10 mouse cellular contexts compared by ENCODE assay signal in genomic region chr5:30849891-30850555, GRCm38 (mm10). TPM values are rescaled to one million over a fixed set of nuclear protein-coding genes. Genes with fewer than 3 reads are reported as not detected.
DNase-seq lines count a peak whose midpoint lies in the region; ATAC-seq lines count a peak whose summit lies in the region.
"Had no signal": no experiment of that assay in that cellular context is flagged by ENCODE, and none has a peak within 500 bp of the region (broad histone marks: within the 10 kb centered on the region; RNA-seq: fewer than 3 reads in every experiment).

No protein-coding gene starts in this region.

- peaks cover 11% of the 10 kb centered on the region; the same call in 1 of the 2 replicates for H3K4me1 ChIP-seq in megakaryocyte, embryonic 14.5 days
- peaks cover 16% of the 10 kb centered on the region; the same call in 1 of the 2 replicates for H3K4me1 ChIP-seq in intestine, embryonic 16.5 days (ENCODE audit: control insufficient read depth, insufficient read depth, low read length)
- H3K4me1 ChIP-seq in stomach, embryonic 15.5 days: peaks cover 4% of the 10 kb centered on the region; the same call in 1 of the 2 replicates
- H3K4me1 ChIP-seq in liver, embryonic 11.5 days (replicated peaks; ENCODE audit: control insufficient read depth, insufficient read depth, low read length): no peaks in the 10 kb centered on the region
- no peaks in the 10 kb centered on the region for H3K4me1 ChIP-seq in midbrain, embryonic 15.5 days

- no peaks in the 10 kb centered on the region for H3K9me3 ChIP-seq in megakaryocyte, embryonic 14.5 days
- H3K9me3 ChIP-seq in intestine, embryonic 16.5 days (ENCODE audit: control insufficient read depth, low read length): no peaks in the 10 kb centered on the region
- H3K9me3 ChIP-seq in stomach, embryonic 15.5 days: no peaks in the 10 kb centered on the region
- H3K9me3 ChIP-seq in liver, embryonic 11.5 days (ENCODE audit: control insufficient read depth, low read length): no peaks in the 10 kb centered on the region
- H3K9me3 ChIP-seq in midbrain, embryonic 15.5 days: no peaks in the 10 kb centered on the region

- WGBS in intestine, embryonic 16.5 days: 38% methylated on average over 6 of the region's 6 CpGs
- WGBS in stomach, embryonic 15.5 days: 47% methylated on average over 6 of the region's 6 CpGs
- WGBS in liver, embryonic 11.5 days: 53% methylated on average over 6 of the region's 6 CpGs
- 72% methylated on average over 6 of the region's 6 CpGs for WGBS in midbrain, embryonic 15.5 days

- intact Hi-C loops in gastrocnemius, postnatal 14 days (cut with DNase I; ENCODE audit: low total_unique reads): no loop called here

- peaks cover 67% of the 10 kb centered on the region for H3K27me3 ChIP-seq in megakaryocyte, embryonic 14.5 days (replicated peaks)
- no peaks in the 10 kb centered on the region for H3K27me3 ChIP-seq in intestine, embryonic 16.5 days (replicated peaks; ENCODE audit: control insufficient read depth, insufficient read depth, low read length)
- no peaks in the 10 kb centered on the region for H3K27me3 ChIP-seq in stomach, embryonic 15.5 days (replicated peaks)
- no peaks in the 10 kb centered on the region for H3K27me3 ChIP-seq in liver, embryonic 11.5 days (replicated peaks; ENCODE audit: control insufficient read depth, insufficient read depth, low read length)
- H3K27me3 ChIP-seq in midbrain, embryonic 15.5 days (replicated peaks): no peaks in the 10 kb centered on the region

- H3K4me3 ChIP-seq in megakaryocyte, embryonic 14.5 days (replicated peaks): peak overlapping the region; percentile 10
- H3K4me3 ChIP-seq in intestine, embryonic 16.5 days (ENCODE audit: low read length): no peak overlapping the region
- H3K4me3 ChIP-seq in stomach, embryonic 15.5 days (replicated peaks): no peak overlapping the region
- no peak overlapping the region for H3K4me3 ChIP-seq in liver, embryonic 11.5 days (ENCODE audit: low read depth, low read length)
- H3K4me3 ChIP-seq in midbrain, embryonic 15.5 days: no peak overlapping the region

- peak overlapping the region; percentile 32 for H3K4me2 ChIP-seq in intestine, embryonic 16.5 days (ENCODE audit: low read depth, low read length)
- no peak overlapping the region for H3K4me2 ChIP-seq in stomach, embryonic 15.5 days
- H3K4me2 ChIP-seq in liver, embryonic 11.5 days: no peak overlapping the region
- H3K4me2 ChIP-seq in midbrain, embryonic 15.5 days: no peak overlapping the region

- H3K36me3 ChIP-seq in megakaryocyte, embryonic 14.5 days (replicated peaks; ENCODE audit: low read length): no peaks in the 10 kb centered on the region
- no peaks in the 10 kb centered on the region for H3K36me3 ChIP-seq in intestine, embryonic 16.5 days (ENCODE audit: control insufficient read depth, insufficient read depth, low read length)
- H3K36me3 ChIP-seq in stomach, embryonic 15.5 days: no peaks in the 10 kb centered on the region
- H3K36me3 ChIP-seq in liver, embryonic 11.5 days (ENCODE audit: control insufficient read depth, insufficient read depth, low read length): no peaks in the 10 kb centered on the region
- H3K36me3 ChIP-seq in midbrain, embryonic 15.5 days (replicated peaks): no peaks in the 10 kb centered on the region

- peak; percentile 86 to 89 for DNase-seq in lung, adult 18-20 months
- DNase-seq in liver, embryonic 11.5 days (ENCODE audit: low spot score): no peak
- no peak for DNase-seq in gastrocnemius, postnatal 14 days
- DNase-seq: cerebellum, postnatal 14 days had no signal

- ATAC-seq in megakaryocyte, adult 5-6 weeks (ENCODE audit: poor library complexity, severe bottlenecking): no peak
- peak; percentile 96 for ATAC-seq in intestine, embryonic 16.5 days
- peak; percentile 89 for ATAC-seq in stomach, embryonic 15.5 days (ENCODE audit: insufficient read depth, low FRiP score, low read depth)
- no peak for ATAC-seq in liver, embryonic 11.5 days (replicated peaks; ENCODE audit: low FRiP score)
- ATAC-seq in midbrain, embryonic 15.5 days (replicated peaks): no peak
- ATAC-seq: forebrain, embryonic 14.5 days had no signal

- peak overlapping the region; percentile 67 for H3K27ac ChIP-seq in intestine, embryonic 16.5 days (ENCODE audit: low read length)
- H3K27ac ChIP-seq in stomach, embryonic 15.5 days: peak overlapping the region; percentile 68
- H3K27ac ChIP-seq in liver, embryonic 11.5 days (ENCODE audit: low read depth, low read length): no peak overlapping the region
- H3K27ac ChIP-seq in midbrain, embryonic 15.5 days: no peak overlapping the region

- 0 out of 2 replicates have a peak overlapping the region, but pooled peaks have one; percentile 31 for H3K9ac ChIP-seq in intestine, embryonic 16.5 days (ENCODE audit: low read depth, low read length)
- no peak overlapping the region for H3K9ac ChIP-seq in stomach, embryonic 15.5 days
- H3K9ac ChIP-seq in liver, embryonic 11.5 days (ENCODE audit: low read depth, low read length): no peak overlapping the region
- no peak overlapping the region for H3K9ac ChIP-seq in midbrain, embryonic 15.5 days

RNA-seq across cellular contexts. Expression of gene Tmem214, which starts 17.8 kb away (rescaled TPM):
- polyA plus RNA-seq in megakaryocyte, embryonic 14.5 days (2012; ENCODE audit: insufficient read depth, low replicate concordance): 11.8 and 17.0 TPM in 2 replicates
- 11.9 and 20.2 TPM in 2 replicates for total RNA-seq in megakaryocyte, adult 5-6 weeks (2015)
- total RNA-seq in megakaryocyte, adult 5-6 weeks (2017): 14.0 and 16.9 TPM in 2 replicates
- polyA plus RNA-seq in intestine, embryonic 16.5 days (2015; fragmentation: Nextera tagmentation; extraction: Ambion mirVana): 76.5 and 81.0 TPM in 2 replicates
- polyA plus RNA-seq in stomach, embryonic 15.5 days (2015; fragmentation: Nextera tagmentation; extraction: Ambion mirVana): 86.3 and 94.0 TPM in 2 replicates
- polyA plus RNA-seq in liver, embryonic 11.5 days (2014; fragmentation: Nextera tagmentation; extraction: Ambion mirVana): 66.5 and 67.2 TPM in 2 replicates
- 68.8 and 72.7 TPM in 2 replicates for polyA plus RNA-seq in midbrain, embryonic 15.5 days (2015; fragmentation: Nextera tagmentation; extraction: Ambion mirVana)
- 10 to 100 TPM; 33.5 to 37.4 TPM for total RNA-seq in gastrocnemius, postnatal 14 days (2021)

RNA-seq across cellular contexts. Expression of gene Mapre3, which starts 35.6 kb away (rescaled TPM):
- 2.1 TPM in 1 of 2 replicates, not detected in the other for polyA plus RNA-seq in megakaryocyte, embryonic 14.5 days (2012; ENCODE audit: insufficient read depth, low replicate concordance)
- total RNA-seq in megakaryocyte, adult 5-6 weeks (2015): 0.25 and 0.98 TPM in 2 replicates
- total RNA-seq in megakaryocyte, adult 5-6 weeks (2017): 0.26 and 0.41 TPM in 2 replicates
- polyA plus RNA-seq in intestine, embryonic 16.5 days (2015; fragmentation: Nextera tagmentation; extraction: Ambion mirVana): 14.0 and 15.4 TPM in 2 replicates
- polyA plus RNA-seq in stomach, embryonic 15.5 days (2015; fragmentation: Nextera tagmentation; extraction: Ambion mirVana): 19.7 and 21.3 TPM in 2 replicates
- 7.1 and 7.9 TPM in 2 replicates for polyA plus RNA-seq in liver, embryonic 11.5 days (2014; fragmentation: Nextera tagmentation; extraction: Ambion mirVana)
- 164 and 166 TPM in 2 replicates for polyA plus RNA-seq in midbrain, embryonic 15.5 days (2015; fragmentation: Nextera tagmentation; extraction: Ambion mirVana)
- total RNA-seq in gastrocnemius, postnatal 14 days (2021): 10 to 100 TPM; 59.6 to 61.7 TPM

RNA-seq across cellular contexts. Expression of gene Agbl5, which starts 38.5 kb away (rescaled TPM):
- polyA plus RNA-seq in megakaryocyte, embryonic 14.5 days (2012; ENCODE audit: insufficient read depth, low replicate concordance): 36.7 and 70.8 TPM in 2 replicates
- total RNA-seq in megakaryocyte, adult 5-6 weeks (2015): 5.7 and 7.1 TPM in 2 replicates
- 3.6 and 3.9 TPM in 2 replicates for total RNA-seq in megakaryocyte, adult 5-6 weeks (2017)
- polyA plus RNA-seq in intestine, embryonic 16.5 days (2015; fragmentation: Nextera tagmentation; extraction: Ambion mirVana): 13.9 and 16.3 TPM in 2 replicates
- polyA plus RNA-seq in stomach, embryonic 15.5 days (2015; fragmentation: Nextera tagmentation; extraction: Ambion mirVana): 15.9 and 23.1 TPM in 2 replicates
- polyA plus RNA-seq in liver, embryonic 11.5 days (2014; fragmentation: Nextera tagmentation; extraction: Ambion mirVana): 12.4 and 14.4 TPM in 2 replicates
- polyA plus RNA-seq in midbrain, embryonic 15.5 days (2015; fragmentation: Nextera tagmentation; extraction: Ambion mirVana): 25.2 and 32.3 TPM in 2 replicates
- total RNA-seq in gastrocnemius, postnatal 14 days (2021): 1 to 10 TPM; 1.8 to 2.6 TPM

RNA-seq across cellular contexts. Expression of gene Ost4, which starts 57.6 kb away (rescaled TPM):
- 57.7 and 180 TPM in 2 replicates for polyA plus RNA-seq in megakaryocyte, embryonic 14.5 days (2012; ENCODE audit: insufficient read depth, low replicate concordance)
- 342 and 413 TPM in 2 replicates for total RNA-seq in megakaryocyte, adult 5-6 weeks (2015)
- total RNA-seq in megakaryocyte, adult 5-6 weeks (2017): 286 and 294 TPM in 2 replicates
- polyA plus RNA-seq in intestine, embryonic 16.5 days (2015; fragmentation: Nextera tagmentation; extraction: Ambion mirVana): 459 and 477 TPM in 2 replicates
- 443 and 450 TPM in 2 replicates for polyA plus RNA-seq in stomach, embryonic 15.5 days (2015; fragmentation: Nextera tagmentation; extraction: Ambion mirVana)
- 467 and 501 TPM in 2 replicates for polyA plus RNA-seq in liver, embryonic 11.5 days (2014; fragmentation: Nextera tagmentation; extraction: Ambion mirVana)
- 217 and 225 TPM in 2 replicates for polyA plus RNA-seq in midbrain, embryonic 15.5 days (2015; fragmentation: Nextera tagmentation; extraction: Ambion mirVana)
- 100 to 1,000 TPM; 119 to 134 TPM for total RNA-seq in gastrocnemius, postnatal 14 days (2021)

Comparison
In these comparisons a context has a peak if more than half of its experiments do, and no peak if none do; other contexts are left out.
1. ATAC-seq: peak in intestine, embryonic 16.5 days (single experiment) and stomach, embryonic 15.5 days (single experiment); none in megakaryocyte, adult 5-6 weeks (single experiment), liver, embryonic 11.5 days (single experiment) and midbrain, embryonic 15.5 days (single experiment).
2. H3K27ac ChIP-seq: peak in intestine, embryonic 16.5 days (single experiment) and stomach, embryonic 15.5 days (single experiment); none in liver, embryonic 11.5 days (single experiment) and midbrain, embryonic 15.5 days (single experiment).
3. DNase-seq: peak in lung, adult 18-20 months (2 of 2); none in liver, embryonic 11.5 days (single experiment) and gastrocnemius, postnatal 14 days (single experiment).